Comparison of ENCODE assay signal across 10 mouse cellular contexts in genomic region chr4:42961592-42961991, GRCm38 (mm10). TPM values are rescaled to one million over a fixed set of nuclear protein-coding genes. Genes with fewer than 3 reads are reported as not detected.
A peak's percentile ranks its signal among the peaks of the same experiment; 100 is the strongest.
DNase-seq lines count a peak whose midpoint lies in the region; ATAC-seq and TF ChIP-seq lines count a peak whose summit lies in the region.
"Had no signal": no experiment of that assay in that cellular context is flagged by ENCODE, and none has a peak within 500 bp of the region (broad histone marks: within the 10 kb centered on the region; RNA-seq: fewer than 3 reads in every experiment).

No protein-coding gene starts in this region.

- no peak overlapping the region for H3K9ac ChIP-seq in forebrain, embryonic 15.5 days (replicated peaks)
- no peak overlapping the region for H3K9ac ChIP-seq in liver, embryonic 14.5 days (replicated peaks)
- H3K9ac ChIP-seq: heart, embryonic 15.5 days; neural tube, embryonic 12.5 days had no signal

- H3K36me3 ChIP-seq in forebrain, embryonic 10.5 days (replicated peaks) = peaks cover 23% of the 10 kb centered on the region
- peaks cover 25% of the 10 kb centered on the region for H3K36me3 ChIP-seq in forebrain, embryonic 15.5 days
- H3K36me3 ChIP-seq in liver, embryonic 14.5 days (replicated peaks; ENCODE audit: control insufficient read depth, insufficient read depth, low read depth) = no peaks in the 10 kb centered on the region

- ATAC-seq in forebrain, embryonic 15.5 days (replicated peaks) = no peak
- no peak for ATAC-seq in liver, embryonic 14.5 days (ENCODE audit: insufficient read depth)

- H3K27me3 ChIP-seq in forebrain, embryonic 10.5 days (ENCODE audit: poor library complexity, severe bottlenecking) = peaks cover 7% of the 10 kb centered on the region; the same call in 1 of the 2 replicates
- H3K27me3 ChIP-seq in forebrain, embryonic 15.5 days = no peaks in the 10 kb centered on the region
- no peaks in the 10 kb centered on the region for H3K27me3 ChIP-seq in liver, embryonic 14.5 days (ENCODE audit: control insufficient read depth, insufficient read depth, low read length)
- H3K27me3 ChIP-seq: heart, embryonic 15.5 days; neural tube, embryonic 12.5 days had no signal

- peak; percentile 56 for DNase-seq in forebrain, embryonic 10.5 days (ENCODE audit: extremely low spot score, low spot score)
- DNase-seq in ovary, postnatal 36 days (ENCODE audit: low spot score) = peak; percentile 48
- DNase-seq in ovary, postnatal 10 days (ENCODE audit: low spot score) = no peak
- DNase-seq in cerebellum, postnatal 10 days = peak; percentile 82 to 83
- peak; percentile 68 to 79 for DNase-seq in heart, postnatal 10 days
- DNase-seq in liver, embryonic 14.5 days (ENCODE audit: low read depth in 3 of 3, low spot score in 3 of 3) = peak in 1 of 3 experiments; percentile 22
- DNase-seq in right cerebral cortex, postnatal 10 days (ENCODE audit: low spot score in 2 of 2) = peak; percentile 82 to 83

- no peak for TF ChIP-seq EP300 in liver, embryonic 14.5 days (IDR thresholded peaks at IDR 0.05; ENCODE audit: low read depth)

- no peak overlapping the region for H3K4me3 ChIP-seq in forebrain, embryonic 10.5 days
- no peak overlapping the region for H3K4me3 ChIP-seq in forebrain, embryonic 15.5 days
- H3K4me3 ChIP-seq in liver, embryonic 14.5 days (ENCODE audit: insufficient read depth in 1 of 2, low read depth in 2 of 2, low read length in 2 of 2) = no peak overlapping the region
- H3K4me3 ChIP-seq: heart, embryonic 15.5 days; neural tube, embryonic 12.5 days had no signal

- no peaks in the 10 kb centered on the region for H3K9me3 ChIP-seq in forebrain, embryonic 10.5 days
- H3K9me3 ChIP-seq in forebrain, embryonic 15.5 days = no peaks in the 10 kb centered on the region
- H3K9me3 ChIP-seq in liver, embryonic 14.5 days (ENCODE audit: control insufficient read depth, low read length) = no peaks in the 10 kb centered on the region
- H3K9me3 ChIP-seq: heart, embryonic 15.5 days; neural tube, embryonic 12.5 days had no signal

- TF ChIP-seq CTCF in liver, embryonic 14.5 days (IDR thresholded peaks at IDR 0.05; ENCODE audit: low read depth) = peak; percentile 84

- H3K4me2 ChIP-seq in forebrain, embryonic 15.5 days (replicated peaks) = no peak overlapping the region
- no peak overlapping the region for H3K4me2 ChIP-seq in liver, embryonic 14.5 days (ENCODE audit: low read depth)
- H3K4me2 ChIP-seq: heart, embryonic 15.5 days; neural tube, embryonic 12.5 days had no signal

- H3K4me1 ChIP-seq in forebrain, embryonic 10.5 days = peaks cover 8% of the 10 kb centered on the region
- peaks cover 4% of the 10 kb centered on the region; the same call in 1 of the 2 replicates for H3K4me1 ChIP-seq in forebrain, embryonic 15.5 days
- H3K4me1 ChIP-seq in liver, embryonic 14.5 days (replicated peaks; ENCODE audit: control insufficient read depth in 2 of 2, insufficient read depth in 2 of 2, low read length in 1 of 2) = peaks cover 0 to 2% of the 10 kb centered on the region in 2 experiments; a peak in 1 of 4 replicates
- H3K4me1 ChIP-seq: neural tube, embryonic 12.5 days had no signal

- no peak overlapping the region for H3K27ac ChIP-seq in forebrain, embryonic 10.5 days
- H3K27ac ChIP-seq in forebrain, embryonic 15.5 days (replicated peaks) = no peak overlapping the region
- H3K27ac ChIP-seq in liver, embryonic 14.5 days = no peak overlapping the region
- H3K27ac ChIP-seq: heart, embryonic 15.5 days; neural tube, embryonic 12.5 days had no signal

- intact Hi-C loops in heart, postnatal 10 days (cut with DNase I) = loop anchor here (2.0 kb wide), 1 partner anchor 15 kb away; no protein-coding TSS in a partner anchor

- WGBS in forebrain, embryonic 10.5 days = 40% methylated on average over 4 of the region's 4 CpGs
- 27% methylated on average over 4 of the region's 4 CpGs for WGBS in forebrain, embryonic 15.5 days
- 20% methylated on average over 4 of the region's 4 CpGs for WGBS in liver, embryonic 14.5 days (ENCODE audit: insufficient replicate concordance)

RNA-seq across cellular contexts. Expression of gene 1700022I11Rik, which starts 7.8 kb away (rescaled TPM):
- polyA plus RNA-seq in forebrain, embryonic 10.5 days (2016; fragmentation: Nextera tagmentation; extraction: Ambion mirVana) = 0.27 and 0.52 TPM in 2 replicates
- polyA plus RNA-seq in forebrain, embryonic 15.5 days (2015; fragmentation: Nextera tagmentation; extraction: Ambion mirVana) = 0.41 TPM in 2 replicates
- not detected for total RNA-seq in heart, postnatal 10 days (2021)
- polyA plus RNA-seq in liver, embryonic 14.5 days (2012; rRNA removed) = 0.07 TPM in 1 of 2 replicates, not detected in the other
- polyA plus RNA-seq in liver, embryonic 14.5 days (2014; fragmentation: Nextera tagmentation; extraction: Ambion mirVana) = 0.16 and 0.44 TPM in 2 replicates

RNA-seq across cellular contexts. Expression of gene Dnajb5, which starts 12.0 kb away (rescaled TPM):
- polyA plus RNA-seq in forebrain, embryonic 10.5 days (2016; fragmentation: Nextera tagmentation; extraction: Ambion mirVana) = 11.5 and 16.2 TPM in 2 replicates
- 49.3 and 55.1 TPM in 2 replicates for polyA plus RNA-seq in forebrain, embryonic 15.5 days (2015; fragmentation: Nextera tagmentation; extraction: Ambion mirVana)
- 10 to 100 TPM; 61.8 to 68.9 TPM for total RNA-seq in heart, postnatal 10 days (2021)
- 0.90 and 1.3 TPM in 2 replicates for polyA plus RNA-seq in liver, embryonic 14.5 days (2012; rRNA removed)
- polyA plus RNA-seq in liver, embryonic 14.5 days (2014; fragmentation: Nextera tagmentation; extraction: Ambion mirVana) = 0.43 and 0.54 TPM in 2 replicates

RNA-seq across cellular contexts. Expression of gene Vcp, which starts 38.7 kb away (rescaled TPM):
- 655 and 667 TPM in 2 replicates for polyA plus RNA-seq in forebrain, embryonic 10.5 days (2016; fragmentation: Nextera tagmentation; extraction: Ambion mirVana)
- polyA plus RNA-seq in forebrain, embryonic 15.5 days (2015; fragmentation: Nextera tagmentation; extraction: Ambion mirVana) = 505 and 521 TPM in 2 replicates
- 100 to 1,000 TPM; 306 to 324 TPM for total RNA-seq in heart, postnatal 10 days (2021)
- 48.9 and 80.0 TPM in 2 replicates for polyA plus RNA-seq in liver, embryonic 14.5 days (2012; rRNA removed)
- polyA plus RNA-seq in liver, embryonic 14.5 days (2014; fragmentation: Nextera tagmentation; extraction: Ambion mirVana) = 176 and 191 TPM in 2 replicates

RNA-seq across cellular contexts. Expression of gene Phf24, which starts 45.1 kb away (rescaled TPM):
- polyA plus RNA-seq in forebrain, embryonic 10.5 days (2016; fragmentation: Nextera tagmentation; extraction: Ambion mirVana) = 0.33 and 0.51 TPM in 2 replicates
- 20.5 and 22.2 TPM in 2 replicates for polyA plus RNA-seq in forebrain, embryonic 15.5 days (2015; fragmentation: Nextera tagmentation; extraction: Ambion mirVana)
- 1 to 10 TPM; 8.0 to 9.5 TPM for total RNA-seq in heart, postnatal 10 days (2021)
- 0.12 and 0.16 TPM in 2 replicates for polyA plus RNA-seq in liver, embryonic 14.5 days (2012; rRNA removed)
- 0.08 and 0.14 TPM in 2 replicates for polyA plus RNA-seq in liver, embryonic 14.5 days (2014; fragmentation: Nextera tagmentation; extraction: Ambion mirVana)

RNA-seq across cellular contexts. Expression of gene Fancg, which starts 48.7 kb away (rescaled TPM):
- 23.1 and 27.3 TPM in 2 replicates for polyA plus RNA-seq in forebrain, embryonic 10.5 days (2016; fragmentation: Nextera tagmentation; extraction: Ambion mirVana)
- polyA plus RNA-seq in forebrain, embryonic 15.5 days (2015; fragmentation: Nextera tagmentation; extraction: Ambion mirVana) = 28.1 and 29.9 TPM in 2 replicates
- 1 to 10 TPM; 5.8 to 6.7 TPM for total RNA-seq in heart, postnatal 10 days (2021)
- 8.2 and 9.9 TPM in 2 replicates for polyA plus RNA-seq in liver, embryonic 14.5 days (2012; rRNA removed)
- 8.3 and 10.0 TPM in 2 replicates for polyA plus RNA-seq in liver, embryonic 14.5 days (2014; fragmentation: Nextera tagmentation; extraction: Ambion mirVana)
